Mouse (Mus musculus) thymus, adult 2 months (tissue): Measurements from ENCODE around the gene Pfn5. TPM values are rescaled to one million over a fixed set of nuclear protein-coding genes. Genes with fewer than 3 reads are reported as not detected.
"Not testable (repeated sequence)": the region's sequence is repeated elsewhere in the genome, so short reads cannot be mapped to it uniquely, and the experiment has no call there.

Source experiments
- DNase-seq: peaks from one replicate; pipeline ENCODE4 v3.0.0; 2021
- H3K27ac ChIP-seq: fragments of 200-500 bp; 2 replicates; pipeline ENCODE4 v1.5.1; 2012; ENCODE audit warnings: low read length, control low read depth; ENCODE audit not compliant: control insufficient read depth, insufficient read depth
- H3K27me3 ChIP-seq: fragments of 200-500 bp; 2 replicates; pipeline ENCODE4 v1.6.1; 2012; ENCODE audit warnings: mild to moderate bottlenecking, low read length, moderate library complexity, mixed read lengths; ENCODE audit not compliant: control insufficient read depth, insufficient read depth
- H3K36me3 ChIP-seq: fragments of 200-500 bp; 2 replicates; pipeline ENCODE4 v1.6.1; 2012; ENCODE audit warnings: mild to moderate bottlenecking, low read length, moderate library complexity; ENCODE audit not compliant: control insufficient read depth, insufficient read depth
- H3K4me1 ChIP-seq: fragments of 200-500 bp; replicated peaks from 2 replicates; pipeline ENCODE4 v1.6.1; 2012; ENCODE audit warnings: low read length; ENCODE audit not compliant: control insufficient read depth, insufficient read depth
- H3K4me3 ChIP-seq: fragments of 200-500 bp; 2 replicates; pipeline ENCODE4 v1.5.1; 2012; ENCODE audit warnings: mild to moderate bottlenecking, low read length, control low read depth, moderate library complexity; ENCODE audit not compliant: control insufficient read depth, insufficient read depth
- CTCF ChIP-seq: fragments of 200-500 bp; IDR thresholded peaks from 2 replicates; pipeline ENCODE4 v1.5.1; 2012; ENCODE audit warnings: mild to moderate bottlenecking, control low read depth, low read length, moderate library complexity, borderline replicate concordance; ENCODE audit not compliant: control insufficient read depth, poor library complexity, insufficient read depth; ENCODE audit errors: extremely low read depth
- POLR2A ChIP-seq: fragments of 200-500 bp; IDR thresholded peaks from 2 replicates; pipeline ENCODE4 v1.6.1; 2012; ENCODE audit warnings: mild to moderate bottlenecking, low read length, control low read depth, moderate library complexity; ENCODE audit not compliant: control insufficient read depth, poor library complexity, insufficient read depth; ENCODE audit errors: extremely low read depth
- WGBS: fragments of 180-500 bp; shearing (Covaris S2); methylation state at CpG from one replicate; pipeline ENCODE4 v1.1.7; 2018; 5-methylcytosine and 5-hydroxymethylcytosine counted together
- polyA plus RNA-seq: library from polyadenylated mRNA; depleted of rRNA; stranded (reverse); fragments of >200 nt; gene quantifications from 2 replicates; pipeline ENCODE4 v1.2.3, GENCODE M21; 2012; rRNA removed

Pfn5 gene
- polyA plus RNA-seq, result not detected in 2 replicates

DNA sequence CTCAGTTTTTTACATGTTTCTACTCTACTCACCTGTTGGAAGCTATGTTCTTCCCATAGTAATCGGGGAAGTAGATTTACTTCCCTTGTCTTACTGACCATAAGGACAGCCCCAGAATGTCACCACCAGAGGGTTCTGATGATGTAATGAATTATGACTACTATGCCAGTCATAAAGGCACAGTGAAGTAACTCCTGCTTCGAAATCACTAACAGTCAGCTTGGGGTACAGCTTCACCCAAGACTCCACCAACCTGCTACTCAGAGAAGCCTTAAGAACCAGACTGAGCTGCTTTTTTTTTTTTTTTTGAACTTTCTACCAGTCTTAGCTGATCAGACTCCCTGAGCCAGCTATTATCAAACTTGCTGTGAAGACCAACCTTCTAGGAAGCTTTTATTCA, at the start of gene Pfn5, which contains the start of gene Asb12:
Gene Pfn5 (plus strand): TSS at position 218 of the 400 bp plus-strand sequence.
Gene Asb12 (minus strand): TSS at position 101 of the 400 bp plus-strand sequence.
- TF ChIP-seq CTCF (no peak), POLR2A (no peak)
- no peaks in the 10 kb centered on the region for H3K4me1 ChIP-seq
- H3K36me3 ChIP-seq, result no peaks in the 10 kb centered on the region
- 90% methylated on average over 2 of the region's 2 CpGs for whole genome bisulfite sequencing
- H3K4me3 ChIP-seq, result no peak within 1 kb of the TSS
- DNase-seq, result no peak
- H3K27me3 ChIP-seq, result no peaks in the 10 kb centered on the region
- H3K27ac ChIP-seq, result no peak within 1 kb of the TSS

DNA sequence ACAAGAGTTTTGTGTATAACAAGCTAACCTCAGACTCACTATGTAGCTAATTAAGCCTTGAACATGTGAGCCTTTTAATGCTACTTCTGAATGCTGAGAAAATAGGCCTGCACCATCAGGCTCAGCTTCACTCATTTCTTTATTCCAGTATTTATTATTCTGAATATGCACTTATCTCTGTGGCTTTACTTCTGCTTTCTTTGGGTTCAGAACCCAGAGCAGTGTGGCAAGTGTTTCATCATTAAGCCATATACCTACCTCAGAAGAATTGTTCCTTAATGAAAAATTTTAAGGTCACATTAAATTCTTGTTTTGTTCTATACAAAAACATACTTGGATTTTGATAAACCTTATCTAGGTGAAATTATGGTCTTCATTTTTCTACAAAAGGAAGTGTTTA, 34.0 kb upstream of the Pfn5 start:
- TF ChIP-seq POLR2A (no peak), CTCF (no peak)
- no peaks in the 10 kb centered on the region for H3K27me3 ChIP-seq
- no peak overlapping the region for H3K4me3 ChIP-seq
- no peak overlapping the region for H3K27ac ChIP-seq
- no peaks in the 10 kb centered on the region for H3K4me1 ChIP-seq
- DNase-seq, result no peak
- no peaks in the 10 kb centered on the region for H3K36me3 ChIP-seq

GRCm38 (mm10) chrX:95525166-95525565, 32.7 kb upstream of the Pfn5 start:
- H3K27me3 ChIP-seq, result no peaks in the 10 kb centered on the region
- no peak for DNase-seq
- no peaks in the 10 kb centered on the region for H3K36me3 ChIP-seq
- H3K4me1 ChIP-seq, result no peaks in the 10 kb centered on the region
- 35% methylated on average over 2 of the region's 2 CpGs for WGBS
- no peak overlapping the region for H3K4me3 ChIP-seq
- no peak overlapping the region for H3K27ac ChIP-seq
- TF ChIP-seq POLR2A (no peak), CTCF (no peak)

- not testable (repeated sequence) for H3K27me3 ChIP-seq, H3K4me3 ChIP-seq, DNase-seq, H3K36me3 ChIP-seq, H3K4me1 ChIP-seq, H3K27ac ChIP-seq
- 93% methylated on average over 2 of the region's 2 CpGs for WGBS
Measured at GRCm38 (mm10) chrX:95535493-95535892, 22.4 kb upstream of the Pfn5 start.

DNA sequence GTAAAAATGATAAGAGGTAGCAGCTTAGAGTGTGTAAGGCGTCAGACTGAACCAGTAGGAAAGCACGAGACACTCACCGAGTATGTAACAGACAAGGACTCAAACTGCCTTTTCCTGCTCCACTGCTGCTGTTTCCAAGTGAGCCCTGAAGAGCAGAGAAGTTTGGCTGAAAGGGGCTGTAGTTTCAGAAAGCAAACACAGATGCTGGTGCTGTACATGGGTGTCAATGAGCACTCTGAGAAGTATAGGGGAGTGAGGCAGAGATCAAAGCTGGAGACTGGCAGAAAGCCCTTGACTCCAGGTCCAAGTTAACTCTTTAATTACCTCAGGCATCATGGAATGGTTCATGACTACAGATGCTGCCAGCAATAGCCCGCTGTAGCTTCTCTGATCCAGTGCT, 3.6 kb upstream of the Pfn5 start:
- 91% methylated on average over 4 of the region's 4 CpGs for WGBS
- Histone ChIP-seq H3K27ac (no peak overlapping the region), H3K27me3 (no peaks in the 10 kb centered on the region), H3K4me1 (no peaks in the 10 kb centered on the region), H3K36me3 (no peaks in the 10 kb centered on the region), H3K4me3 (no peak overlapping the region)
- DNase-seq, result no peak
- TF ChIP-seq POLR2A, result no peak
- no peak for TF ChIP-seq CTCF

DNA sequence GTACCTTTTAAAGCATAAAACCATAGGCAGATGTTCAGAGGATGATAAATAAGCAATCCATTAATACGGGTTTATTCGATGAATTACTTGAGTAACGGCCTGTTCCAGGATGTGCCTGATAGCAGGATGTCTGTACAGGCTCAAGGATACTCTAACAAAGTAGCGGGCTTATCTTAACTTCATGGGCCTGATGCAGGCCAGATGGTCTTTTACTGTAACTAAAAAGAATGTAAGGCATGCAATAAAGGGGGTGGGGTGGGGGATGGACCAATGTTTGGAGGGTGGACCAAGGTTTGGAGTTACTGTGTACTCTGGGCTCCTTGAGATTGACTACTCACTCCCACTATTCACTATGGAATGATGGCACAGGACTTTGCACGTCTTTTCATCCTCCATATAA, 42.7 kb downstream of the Pfn5 start:
- H3K4me1 ChIP-seq, result no peaks in the 10 kb centered on the region
- no peaks in the 10 kb centered on the region for H3K27me3 ChIP-seq
- H3K4me3 ChIP-seq, result no peak overlapping the region
- H3K27ac ChIP-seq, result no peak overlapping the region
- no peaks in the 10 kb centered on the region for H3K36me3 ChIP-seq
- DNase-seq, result no peak
- 96% methylated on average over 5 of the region's 5 CpGs for WGBS
- TF ChIP-seq CTCF (no peak), POLR2A (no peak)

Other genes with a start within 250 kb of the Pfn5 start
- 5.1 and 5.2 TPM in 2 replicates for gene Amer1, start 113.2 kb upstream of the Pfn5 start, polyA plus RNA-seq
- 0.44 TPM in 1 of 2 replicates, not detected in the other for gene Asb12, start 117 bp upstream of the Pfn5 start, polyA plus RNA-seq
- 2.1 and 3.0 TPM in 2 replicates for gene Zc4h2, start 100.4 kb downstream of the Pfn5 start, polyA plus RNA-seq
- 3.6 and 3.9 TPM in 2 replicates for gene Zc3h12b, start 153.6 kb downstream of the Pfn5 start, polyA plus RNA-seq